Comparison of ENCODE assay signal across 18 mouse cellular contexts in the genomic region with DNA sequence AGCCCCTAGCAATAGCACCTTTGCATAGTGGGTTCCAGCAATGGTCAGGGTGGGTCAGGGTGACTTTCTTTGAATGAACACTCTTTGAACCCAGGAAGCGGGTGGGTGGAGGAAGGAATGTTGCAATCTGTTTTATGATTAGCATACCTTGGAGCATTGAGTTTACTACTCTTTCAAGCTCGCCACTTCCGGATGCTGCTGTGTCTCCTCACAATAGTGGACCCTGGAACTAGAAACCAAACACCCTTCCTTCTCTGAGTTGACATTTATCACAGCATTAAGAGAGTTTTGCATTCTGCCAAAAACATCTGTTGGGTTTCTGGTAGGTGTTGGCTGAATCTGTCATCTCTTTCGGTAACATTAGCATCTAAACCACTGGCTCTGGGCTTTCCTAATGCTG. TPM values are rescaled to one million over a fixed set of nuclear protein-coding genes. Genes with fewer than 3 reads are reported as not detected.
"Had no signal": no experiment of that assay in that cellular context is flagged by ENCODE, and none has a peak within 500 bp of the region (broad histone marks: within the 10 kb centered on the region; RNA-seq: fewer than 3 reads in every experiment).

No protein-coding gene starts in this region.

RNA-seq across cellular contexts. Expression of gene Mb, which starts 8.9 kb away (rescaled TPM):
- polyA plus RNA-seq: liver, adult 2 months; macrophage; midbrain, embryonic 11.5 days; midbrain, embryonic 12.5 days; midbrain, embryonic 13.5 days had no signal

RNA-seq across cellular contexts. Expression of gene Apol6, which starts 14.9 kb away (rescaled TPM):
- polyA plus RNA-seq: limb, embryonic 10.5 days; limb, embryonic 11.5 days; limb, embryonic 12.5 days; limb, embryonic 13.5 days; liver, adult 2 months; liver, embryonic 11.5 days; liver, postnatal 0 days; lung, embryonic 15.5 days; lung, postnatal 0 days; macrophage; midbrain, embryonic 10.5 days; midbrain, embryonic 11.5 days; midbrain, embryonic 12.5 days; midbrain, embryonic 13.5 days; midbrain, embryonic 14.5 days; midbrain, embryonic 16.5 days; neural tube, embryonic 11.5 days; neural tube, embryonic 12.5 days had no signal
